Mouse (Mus musculus) kidney, adult 2 months (tissue): ENCODE measurements around the gene Ppp4r1. TPM values are rescaled to one million over a fixed set of nuclear protein-coding genes. Genes with fewer than 3 reads are reported as not detected.

Experiments
- DNase-seq: peaks from one replicate; pipeline ENCODE4 v3.0.0; 2021
- H3K27ac ChIP-seq: fragments of 200-500 bp; 2 replicates; pipeline ENCODE4 v1.5.1; 2012; ENCODE audit warnings: low read depth, low read length, control low read depth, inconsistent platforms; ENCODE audit not compliant: insufficient read depth
- H3K27me3 ChIP-seq: fragments of 200-500 bp; replicated peaks from 2 replicates; pipeline ENCODE4 v1.6.1; 2012; ENCODE audit warnings: mild to moderate bottlenecking, moderate library complexity, low read length, inconsistent platforms; ENCODE audit not compliant: control insufficient read depth, insufficient read depth
- H3K36me3 ChIP-seq: fragments of 200-500 bp; 2 replicates; pipeline ENCODE4 v1.6.1; 2012; ENCODE audit warnings: mild to moderate bottlenecking, moderate library complexity, low read length, inconsistent platforms; ENCODE audit not compliant: control insufficient read depth, insufficient read depth
- H3K4me1 ChIP-seq: fragments of 200-500 bp; 2 replicates; pipeline ENCODE4 v1.6.1; 2011; ENCODE audit warnings: low read length; ENCODE audit not compliant: control insufficient read depth, insufficient read depth
- H3K4me3 ChIP-seq: fragments of 200-500 bp; 2 replicates; pipeline ENCODE4 v1.5.1; 2011; ENCODE audit warnings: mild to moderate bottlenecking, low read depth, low read length, control low read depth; ENCODE audit not compliant: insufficient read depth
- CTCF ChIP-seq: fragments of 200-500 bp; conservative IDR thresholded peaks from 2 replicates; pipeline ENCODE4 v1.5.1; 2011; ENCODE audit warnings: low read depth, mild to moderate bottlenecking, control low read depth, low read length, moderate library complexity, mixed read lengths; ENCODE audit not compliant: insufficient read depth, insufficient read length
- POLR2A ChIP-seq: fragments of 200-500 bp; IDR thresholded peaks from one replicate; pipeline ENCODE4 v1.6.1; 2011; ENCODE audit warnings: low read depth, low read length, control low read depth
- WGBS: fragments of 180-500 bp; shearing (Covaris S2); methylation state at CpG from one replicate; pipeline ENCODE4 v1.1.7; 2018; 5-methylcytosine and 5-hydroxymethylcytosine counted together
- polyA plus RNA-seq: library from polyadenylated mRNA; depleted of rRNA; stranded (reverse); fragments of >200 nt; gene quantifications from 2 replicates; pipeline ENCODE4 v1.2.3, GENCODE M21; 2012

Gene Ppp4r1
- polyA plus RNA-seq, 1 experiment, result 34.3 TPM

DNA sequence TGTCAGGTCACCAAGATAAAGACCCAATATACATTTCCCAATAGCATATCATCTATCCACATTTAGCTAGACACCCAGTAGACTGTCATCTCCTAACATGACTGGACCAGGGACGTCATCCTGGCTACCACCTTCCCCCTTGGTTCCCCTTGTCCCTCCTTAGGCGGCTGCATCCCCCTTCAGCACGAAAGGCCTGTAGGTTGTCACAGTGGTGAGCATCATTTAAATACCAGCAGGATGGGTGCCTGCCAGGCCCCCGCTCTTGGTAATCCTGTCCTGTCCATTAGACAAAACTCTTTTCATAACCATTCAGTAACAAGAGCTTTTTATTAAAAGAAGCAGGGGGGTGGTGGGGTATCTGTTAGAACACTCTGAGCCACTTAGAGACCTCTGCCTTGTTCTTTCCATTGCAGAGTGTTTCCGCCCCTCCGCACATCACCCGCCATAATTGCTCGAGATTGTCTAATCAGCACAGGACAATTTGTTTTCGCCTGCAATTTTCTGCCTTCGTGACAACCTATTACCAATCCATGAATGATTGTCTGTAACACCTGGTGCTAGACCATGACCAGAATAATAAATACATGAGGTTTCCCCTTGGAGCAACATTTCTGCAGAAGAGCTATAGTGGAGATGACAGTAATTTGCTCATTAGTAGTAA lies 40.0 kb upstream of the Ppp4r1 start:
- 79% methylated on average over 10 of the region's 10 CpGs for WGBS
- Histone ChIP-seq H3K4me1 (no peaks in the 10 kb centered on the region), H3K27me3 (no peaks in the 10 kb centered on the region), H3K4me3 (no peak overlapping the region), H3K27ac (no peak overlapping the region), H3K36me3 (no peaks in the 10 kb centered on the region)
- no peak for TF ChIP-seq CTCF
- TF ChIP-seq POLR2A, result no peak
- DNase-seq, result no peak

- 45% methylated on average over 4 of the region's 4 CpGs for WGBS
- TF ChIP-seq POLR2A (no peak), CTCF (no peak)
- H3K36me3 ChIP-seq, result no peaks in the 10 kb centered on the region
These were observed 39.4 kb upstream of the Ppp4r1 start for GRCm38 (mm10) chr17:65742969-65743368.

GRCm38 (mm10) chr17:65743664-65744330 lies 38.6 kb upstream of the Ppp4r1 start:
- no peaks in the 10 kb centered on the region for H3K27me3 ChIP-seq
- no peaks in the 10 kb centered on the region for H3K36me3 ChIP-seq
- no peak overlapping the region for H3K4me3 ChIP-seq
- DNase-seq, result no peak
- H3K4me1 ChIP-seq, result no peaks in the 10 kb centered on the region
- 75% methylated on average over 11 of the region's 11 CpGs for WGBS
- H3K27ac ChIP-seq, result no peak overlapping the region
- no peak for TF ChIP-seq POLR2A
- no peak for TF ChIP-seq CTCF

More at GRCm38 (mm10) chr17:65742969-65743368, 39.4 kb upstream of the Ppp4r1 start:
- no peaks in the 10 kb centered on the region for H3K27me3 ChIP-seq
- peak; percentile 45 for DNase-seq
- no peaks in the 10 kb centered on the region for H3K4me1 ChIP-seq
- no peak overlapping the region for H3K27ac ChIP-seq
- H3K4me3 ChIP-seq, result no peak overlapping the region

GRCm38 (mm10) chr17:65746314-65746713 lies 36.1 kb upstream of the Ppp4r1 start:
- WGBS, result 83% methylated on average over 6 of the region's 6 CpGs
- DNase-seq, result no peak
- Histone ChIP-seq H3K27ac (no peak overlapping the region), H3K4me3 (no peak overlapping the region), H3K27me3 (no peaks in the 10 kb centered on the region), H3K4me1 (no peaks in the 10 kb centered on the region), H3K36me3 (no peaks in the 10 kb centered on the region)
- TF ChIP-seq POLR2A (no peak), CTCF (no peak)

- Histone ChIP-seq H3K4me3 (no peak overlapping the region), H3K36me3 (no peaks in the 10 kb centered on the region), H3K4me1 (no peaks in the 10 kb centered on the region), H3K27ac (no peak overlapping the region), H3K27me3 (no peaks in the 10 kb centered on the region)
- no peak for DNase-seq
- no peak for TF ChIP-seq CTCF
- no peak for TF ChIP-seq POLR2A
- 78% methylated on average over 6 of the region's 6 CpGs for WGBS
These were observed 33.4 kb upstream of the Ppp4r1 start for GRCm38 (mm10) chr17:65748997-65749396.

- H3K27me3 ChIP-seq, result no peaks in the 10 kb centered on the region
- H3K4me3 ChIP-seq, result no peak overlapping the region
- H3K36me3 ChIP-seq, result no peaks in the 10 kb centered on the region
- WGBS, result 95% methylated on average over 7 of the region's 7 CpGs
- no peak overlapping the region for H3K27ac ChIP-seq
- TF ChIP-seq POLR2A (no peak), CTCF (no peak)
- DNase-seq, result no peak
- H3K4me1 ChIP-seq, result no peaks in the 10 kb centered on the region
These were observed 32.6 kb upstream of the Ppp4r1 start for GRCm38 (mm10) chr17:65749803-65750202.

DNA sequence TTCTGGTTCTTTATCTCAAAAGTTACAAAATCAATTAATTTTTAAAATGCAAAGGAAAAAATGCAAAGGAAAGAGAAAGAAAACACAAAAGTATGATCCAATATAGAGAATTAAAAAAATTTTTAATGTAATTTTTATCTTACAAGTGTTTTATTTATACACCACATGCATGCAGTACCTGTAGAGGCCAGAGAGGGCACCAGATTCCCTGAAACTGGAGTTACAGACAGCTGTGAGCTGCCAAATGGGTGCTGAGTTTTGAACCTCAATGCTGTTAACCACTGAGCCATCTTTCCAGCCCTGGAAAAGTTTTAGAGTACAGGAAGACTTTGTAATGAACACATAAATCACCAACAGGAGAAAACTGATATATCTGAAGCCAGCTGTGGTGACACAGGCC lies 32.1 kb upstream of the Ppp4r1 start:
- TF ChIP-seq POLR2A (no peak), CTCF (0 out of 2 replicates have a peak, but pooled peaks have one; percentile 23)
- no peaks in the 10 kb centered on the region for H3K27me3 ChIP-seq
- no peaks in the 10 kb centered on the region for H3K36me3 ChIP-seq
- no peaks in the 10 kb centered on the region for H3K4me1 ChIP-seq
- no peak overlapping the region for H3K4me3 ChIP-seq
- no peak overlapping the region for H3K27ac ChIP-seq
- DNase-seq, result no peak
